Mouse (Mus musculus): ENCODE data around the gene Plac9a. TPM values are rescaled to one million over a fixed set of nuclear protein-coding genes. Genes with fewer than 3 reads are reported as not detected.

Plac9a gene
- polyA plus RNA-seq (2017; shearing (Covaris generic)), result not detected

GRCm38 (mm10) chr14:25903000-25903399 lies at the start of gene Plac9a:
Plac9a (minus strand) TSS chr14:25903100.

GRCm38 (mm10) chr14:25938004-25938403 lies 35.1 kb upstream of the Plac9a start, which contains the start of gene Cphx1:
Cphx1 (plus strand) TSS chr14:25938304.

GRCm38 (mm10) chr14:25927562-25927881 lies 24.6 kb upstream of the Plac9a start, which contains the start of gene Tmem254a:
Tmem254a (minus strand) TSS chr14:25927672.

GRCm38 (mm10) chr14:25841991-25842687 lies 60.8 kb downstream of the Plac9a start, which contains the start of gene Anxa11:
Anxa11 (plus strand) TSS chr14:25842156.

Other genes with a start within 250 kb of the Plac9a start
- gene Ppif, start 208.9 kb downstream of the Plac9a start, polyA plus RNA-seq (2017; shearing (Covaris generic)), result 48.9 TPM
- 4.3 TPM for gene Zcchc24, start 134.1 kb downstream of the Plac9a start, polyA plus RNA-seq (2017; shearing (Covaris generic))
- 57.1 TPM for gene Anxa11, start 60.9 kb downstream of the Plac9a start, polyA plus RNA-seq (2017; shearing (Covaris generic))
- gene Tmem254a, start 24.6 kb upstream of the Plac9a start, polyA plus RNA-seq (2017; shearing (Covaris generic)), result 13.3 TPM
- not detected for gene Cphx1, start 35.2 kb upstream of the Plac9a start, polyA plus RNA-seq (2017; shearing (Covaris generic))
- 0.23 TPM for gene Duxbl1, start 75.5 kb upstream of the Plac9a start, polyA plus RNA-seq (2017; shearing (Covaris generic))
- not detected for gene Gm9780, start 139.6 kb upstream of the Plac9a start, polyA plus RNA-seq (2017; shearing (Covaris generic))
- 189 TPM for gene Tmem254c, start 164.3 kb upstream of the Plac9a start, polyA plus RNA-seq (2017; shearing (Covaris generic))
- gene Cphx2, start 178.4 kb upstream of the Plac9a start, polyA plus RNA-seq (2017; shearing (Covaris generic)), result not detected
- not detected for gene Cphx3, start 179.2 kb upstream of the Plac9a start, polyA plus RNA-seq (2017; shearing (Covaris generic))
- gene Duxbl2, start 215.2 kb upstream of the Plac9a start, polyA plus RNA-seq (2017; shearing (Covaris generic)), result not detected

Data from CD4-positive, CD25-positive, alpha-beta regulatory T cell (primary cell).